Mouse (Mus musculus) adrenal gland, postnatal 36 days (tissue): ENCODE measurements around the gene Dohh. TPM values are rescaled to one million over a fixed set of nuclear protein-coding genes. Genes with fewer than 3 reads are reported as not detected.
A peak's percentile ranks its signal among the peaks of the same experiment; 100 is the strongest.

Experiments used
- DNase-seq, 2 experiments: peaks; one replicate each; pipeline ENCODE4 v3.0.0; 2021; ENCODE audit warnings: mixed read lengths in 1 of 2
- total RNA-seq, 2 experiments: library from RNA; stranded (reverse); gene quantifications; 2 replicates each; pipeline ENCODE4 v1.2.3; 2021

Dohh gene
- total RNA-seq, 2 experiments from 2014 or later: 48.9 to 54.0 TPM

- DNase-seq: peak; percentile 0 to 8
Observed at GRCm38 (mm10) chr10:81418216-81419070, 34.2 kb downstream of the Dohh start.

- DNase-seq: peak; percentile 34 to 46
Observed at GRCm38 (mm10) chr10:81419111-81419928, 35.1 kb downstream of the Dohh start.

GRCm38 (mm10) chr10:81420191-81420767 lies 36.1 kb downstream of the Dohh start:
- peak; percentile 77 to 81 for DNase-seq

- DNase-seq: peak; percentile 3 to 8
Observed at GRCm38 (mm10) chr10:81421041-81421796, 37.0 kb downstream of the Dohh start.

- peak; percentile 69 for DNase-seq
Observed at GRCm38 (mm10) chr10:81421797-81422100, 37.5 kb downstream of the Dohh start.

GRCm38 (mm10) chr10:81422191-81422590 lies 38.0 kb downstream of the Dohh start:
- peak; percentile 7 to 15 for DNase-seq

- peak in 1 of 2 experiments; percentile 0 for DNase-seq
Observed at GRCm38 (mm10) chr10:81422661-81423217, 38.5 kb downstream of the Dohh start.

GRCm38 (mm10) chr10:81423476-81424245 lies 39.4 kb downstream of the Dohh start:
- peak; percentile 1 to 8 for DNase-seq

- peak; percentile 76 to 87 for DNase-seq
Observed at GRCm38 (mm10) chr10:81424246-81425051, 40.2 kb downstream of the Dohh start.

- DNase-seq: peak; percentile 68 to 80
Observed at GRCm38 (mm10) chr10:81425236-81425850, 41.1 kb downstream of the Dohh start.

GRCm38 (mm10) chr10:81426081-81426671 lies 41.9 kb downstream of the Dohh start:
- DNase-seq: peak; percentile 33 to 66

GRCm38 (mm10) chr10:81426897-81427296 lies 42.7 kb downstream of the Dohh start:
- DNase-seq: peak; percentile 89 to 92

GRCm38 (mm10) chr10:81427327-81427726 lies 43.1 kb downstream of the Dohh start:
- no peak for DNase-seq

GRCm38 (mm10) chr10:81427804-81428506 lies 43.7 kb downstream of the Dohh start:
- DNase-seq: peak in 1 of 2 experiments; percentile 0

- DNase-seq: no peak
Observed at GRCm38 (mm10) chr10:81428507-81428870, 44.3 kb downstream of the Dohh start.

- DNase-seq: no peak
Observed at GRCm38 (mm10) chr10:81429092-81429491, 44.9 kb downstream of the Dohh start.

- DNase-seq: peak; percentile 91 to 94
Observed at GRCm38 (mm10) chr10:81429605-81430061, 45.4 kb downstream of the Dohh start.

GRCm38 (mm10) chr10:81430141-81430830 lies 46.1 kb downstream of the Dohh start:
- DNase-seq: peak; percentile 84 to 92
